Mouse (Mus musculus): ENCODE data around the gene Mto1. TPM values are rescaled to one million over a fixed set of nuclear protein-coding genes. Genes with fewer than 3 reads are reported as not detected.

Mto1 gene
- total RNA-seq (2021), result 10 to 100 TPM; 24.6 to 27.3 TPM
- long read RNA-seq, experiment 1, transcript Mto1-201 (12 exons, 2,366 nt), result major isoform, 17 of 35 reads
- long read RNA-seq, experiment 1, partial matches to known transcripts, result 0 of 35 reads
- long read RNA-seq, experiment 1, other reads (novel, unspliced or antisense), result 18 of 35 reads
- long read RNA-seq, experiment 2, transcript Mto1-201 (12 exons, 2,366 nt), result major isoform, 9 of 14 reads
- long read RNA-seq, experiment 2, partial matches to known transcripts, result 2 of 14 reads
- long read RNA-seq, experiment 2, other reads (novel, unspliced or antisense), result 3 of 14 reads

DNA sequence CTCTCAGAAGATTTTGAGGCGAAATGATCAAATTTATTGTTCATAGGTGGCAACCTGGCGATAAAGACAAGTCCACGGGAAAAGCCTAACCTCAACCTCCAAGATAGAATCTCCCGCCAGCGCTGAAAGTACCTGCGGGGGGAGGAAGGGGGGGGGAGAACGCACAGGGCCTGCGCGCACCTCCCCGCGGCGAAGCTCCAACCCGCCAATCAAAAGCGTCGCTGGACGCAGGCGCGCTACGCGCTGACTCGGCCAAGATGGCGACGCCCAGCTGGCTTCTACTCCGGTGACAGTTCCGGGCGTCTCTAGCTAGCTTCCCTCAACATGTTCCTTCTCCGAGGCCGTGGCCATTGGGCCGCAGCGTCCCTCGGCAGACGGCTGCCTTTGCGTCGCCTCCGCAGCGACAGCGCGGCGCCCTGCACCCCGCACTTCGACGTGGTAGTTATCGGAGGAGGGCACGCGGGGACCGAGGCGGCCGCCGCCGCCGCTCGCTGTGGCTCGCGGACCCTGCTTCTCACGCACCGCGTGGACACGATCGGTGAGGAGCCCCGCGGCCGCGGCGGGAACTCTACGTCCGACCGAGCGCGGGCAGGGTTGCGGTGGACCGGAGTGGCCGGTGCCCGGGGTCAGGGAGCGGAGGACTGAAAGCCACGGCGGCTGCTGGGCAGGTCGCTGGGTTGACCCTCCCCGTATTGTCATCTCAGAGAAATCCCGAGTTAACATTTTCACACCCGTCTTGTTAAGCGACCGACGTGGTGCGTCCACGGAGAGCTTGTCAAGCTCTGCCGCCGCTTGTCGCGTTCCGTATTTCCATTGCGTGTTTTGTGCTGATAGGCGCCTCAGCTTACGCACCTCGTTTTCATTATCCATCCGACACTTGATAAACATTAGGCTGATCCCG is at the start of gene Mto1, which contains the start of gene Gm17324:
TSS of gene Mto1 (plus strand) at position 236 of the 901 bp plus-strand sequence.
TSS of gene Gm17324 (minus strand) at position 814 of the 901 bp plus-strand sequence.
- Histone ChIP-seq H3K4me3 (peak within 1 kb of the TSS; percentile 81), H3K27ac (peak within 1 kb of the TSS; percentile 93)
- TF ChIP-seq CTCF (IDR thresholded peaks at IDR 0.05), result no peak
- intact Hi-C loops (cut with DNase I), result loop anchor here (2.0 to 5.0 kb wide), 2 partner anchors 33 to 271 kb away; no protein-coding TSS in a partner anchor
- peak; percentile 90 for DNase-seq (ENCODE audit: extremely low spot score in 1 of 2, low spot score in 2 of 2)

DNA sequence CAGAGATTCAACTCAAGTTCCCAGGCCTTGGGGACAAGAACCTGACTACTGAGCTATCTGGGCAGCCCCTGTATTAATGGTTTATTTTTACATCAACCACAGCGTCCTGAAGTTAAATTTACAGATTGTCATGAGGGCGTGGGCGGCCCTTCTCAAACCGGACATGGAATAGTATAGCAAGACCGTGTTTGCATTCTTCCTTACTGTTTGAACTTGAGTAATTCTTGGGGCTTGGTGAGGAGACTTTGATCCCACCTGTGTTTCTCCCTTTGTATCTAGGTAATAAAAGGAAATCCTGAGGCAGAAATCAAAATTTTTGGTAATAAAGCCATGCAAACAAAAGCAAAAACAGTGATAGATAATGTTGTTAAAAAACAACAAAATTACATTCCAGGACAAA is 47.4 kb upstream of the Mto1 start:
- H3K27ac ChIP-seq, result no peak overlapping the region
- intact Hi-C loops (cut with DNase I), result no loop called here
- no peak for DNase-seq (ENCODE audit: extremely low spot score in 1 of 2, low spot score in 2 of 2)
- no peak overlapping the region for H3K4me3 ChIP-seq
- TF ChIP-seq CTCF (IDR thresholded peaks at IDR 0.05), result no peak

DNA sequence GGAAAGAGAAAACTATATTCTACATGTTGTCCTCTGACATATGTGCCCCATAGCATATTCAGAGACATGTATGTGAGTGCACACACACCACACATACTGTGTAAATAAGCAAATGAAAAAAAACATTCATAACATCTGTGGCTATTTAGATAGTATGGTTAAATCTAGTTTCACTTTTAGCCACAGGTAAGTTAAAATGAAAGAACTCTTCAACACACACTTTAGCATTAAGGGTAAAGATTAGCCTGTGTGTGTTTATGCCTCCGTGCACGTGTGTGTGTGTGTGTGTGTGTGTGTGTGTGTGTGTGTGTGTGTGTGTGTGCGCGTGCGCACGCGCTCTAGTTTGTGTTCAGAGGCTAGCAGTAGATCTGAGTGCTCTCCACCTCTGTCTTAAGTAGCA is 46.4 kb upstream of the Mto1 start:
- Histone ChIP-seq H3K4me3 (no peak overlapping the region), H3K27ac (no peak overlapping the region)
- TF ChIP-seq CTCF (IDR thresholded peaks at IDR 0.05), result no peak
- intact Hi-C loops (cut with DNase I), result no loop called here
- no peak for DNase-seq (ENCODE audit: extremely low spot score in 1 of 2, low spot score in 2 of 2)

DNA sequence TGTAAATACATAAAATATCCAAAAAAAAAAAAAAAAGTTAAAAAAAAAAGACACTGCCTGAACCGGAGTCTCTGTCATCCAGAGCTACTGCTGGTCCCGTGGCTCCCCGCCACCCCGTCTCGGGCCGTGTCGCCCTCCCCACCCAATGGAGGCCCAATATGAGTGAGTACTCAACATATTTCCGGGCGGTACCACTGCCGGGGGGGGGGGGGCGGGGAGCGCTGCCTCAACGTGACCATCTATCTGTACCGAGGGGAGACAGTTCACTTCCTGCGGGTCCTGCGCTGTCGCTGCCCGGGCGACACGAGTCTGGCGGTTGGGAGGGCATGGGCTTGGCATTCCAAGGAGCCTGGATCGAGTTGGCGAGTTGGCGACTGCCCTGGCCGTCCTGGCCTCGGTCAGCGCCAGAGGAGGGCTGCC is 20.6 kb upstream of the Mto1 start:
- H3K27ac ChIP-seq, result no peak overlapping the region
- intact Hi-C loops (cut with DNase I), result no loop called here
- DNase-seq (ENCODE audit: extremely low spot score in 1 of 2, low spot score in 2 of 2), result no peak
- no peak for TF ChIP-seq CTCF (IDR thresholded peaks at IDR 0.05)
- H3K4me3 ChIP-seq, result peak overlapping the region; percentile 23

DNA sequence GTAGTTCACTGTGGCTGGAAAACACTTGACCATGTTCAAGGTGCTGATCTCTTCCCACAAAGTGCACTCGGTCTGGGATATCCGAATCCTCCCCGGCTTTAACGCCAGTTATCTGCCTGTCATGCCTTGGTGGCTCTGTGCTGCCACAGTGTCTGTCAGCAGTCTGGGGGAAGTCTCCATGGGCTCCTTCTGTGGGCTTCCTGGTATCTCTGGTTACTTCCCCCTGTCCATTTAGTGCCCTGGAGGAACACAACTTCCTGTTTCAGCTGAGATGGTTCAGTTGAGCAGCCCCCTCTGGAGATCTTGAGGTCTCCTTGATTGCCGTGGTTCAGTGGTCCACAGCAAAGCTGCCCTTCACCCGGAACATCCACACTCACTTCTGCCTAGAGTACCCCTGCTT is 19.8 kb upstream of the Mto1 start:
- Histone ChIP-seq H3K4me3 (no peak overlapping the region), H3K27ac (no peak overlapping the region)
- intact Hi-C loops (cut with DNase I), result no loop called here
- DNase-seq (ENCODE audit: extremely low spot score in 1 of 2, low spot score in 2 of 2), result no peak
- TF ChIP-seq CTCF (IDR thresholded peaks at IDR 0.05), result no peak

DNA sequence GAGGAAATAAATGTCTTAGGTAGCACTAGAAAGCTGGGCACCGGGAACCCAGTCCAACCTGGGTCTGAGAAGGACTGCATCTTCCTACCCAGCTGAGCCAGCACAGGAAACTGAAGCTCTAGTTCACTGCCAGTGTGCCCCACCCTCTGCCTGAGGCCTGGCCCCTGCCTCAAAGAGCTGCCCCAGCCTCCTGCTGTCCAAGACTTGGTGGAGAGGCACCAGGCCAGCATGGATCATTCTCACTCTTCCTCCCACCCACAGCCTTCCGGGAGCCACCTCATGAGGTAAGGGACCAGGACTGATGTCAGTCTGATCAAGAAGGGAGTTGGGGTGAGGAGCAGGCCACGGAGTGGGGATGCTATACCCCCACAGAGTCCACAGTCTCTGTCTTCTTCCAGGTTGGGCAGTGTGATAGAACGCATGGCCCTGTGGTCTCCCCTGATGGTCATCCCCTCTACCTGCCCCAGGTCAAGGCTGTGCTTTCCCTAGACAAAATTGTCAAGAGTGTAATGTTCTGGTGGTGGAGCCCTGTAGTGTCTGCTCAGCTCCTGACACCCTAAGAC is 19.1 kb upstream of the Mto1 start:
- DNase-seq (ENCODE audit: extremely low spot score in 1 of 2, low spot score in 2 of 2), result no peak
- Histone ChIP-seq H3K4me3 (no peak overlapping the region), H3K27ac (no peak overlapping the region)
- intact Hi-C loops (cut with DNase I), result no loop called here
- no peak for TF ChIP-seq CTCF (IDR thresholded peaks at IDR 0.05)

DNA sequence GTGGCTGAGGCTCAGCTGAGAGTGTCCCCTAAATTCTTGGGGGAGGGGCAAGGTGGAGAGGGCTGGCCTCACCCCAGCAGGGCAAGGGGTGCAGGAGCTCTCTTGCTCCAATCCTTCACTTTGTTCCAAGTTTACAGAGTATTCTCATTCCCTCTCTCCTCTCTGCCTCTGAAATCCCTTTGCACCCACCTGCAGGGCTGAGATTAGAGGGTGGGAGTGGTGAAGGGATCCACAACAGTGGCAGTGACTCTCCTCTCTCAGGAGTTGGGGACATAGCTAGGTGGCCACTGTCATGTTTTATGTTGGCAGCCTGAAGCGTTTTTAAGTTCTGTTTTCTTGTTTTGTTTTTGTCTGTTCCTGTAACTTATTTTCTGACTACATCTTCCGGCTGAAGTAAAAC is 18.5 kb upstream of the Mto1 start:
- no peak for TF ChIP-seq CTCF (IDR thresholded peaks at IDR 0.05)
- intact Hi-C loops (cut with DNase I), result no loop called here
- no peak for DNase-seq (ENCODE audit: extremely low spot score in 1 of 2, low spot score in 2 of 2)

DNA sequence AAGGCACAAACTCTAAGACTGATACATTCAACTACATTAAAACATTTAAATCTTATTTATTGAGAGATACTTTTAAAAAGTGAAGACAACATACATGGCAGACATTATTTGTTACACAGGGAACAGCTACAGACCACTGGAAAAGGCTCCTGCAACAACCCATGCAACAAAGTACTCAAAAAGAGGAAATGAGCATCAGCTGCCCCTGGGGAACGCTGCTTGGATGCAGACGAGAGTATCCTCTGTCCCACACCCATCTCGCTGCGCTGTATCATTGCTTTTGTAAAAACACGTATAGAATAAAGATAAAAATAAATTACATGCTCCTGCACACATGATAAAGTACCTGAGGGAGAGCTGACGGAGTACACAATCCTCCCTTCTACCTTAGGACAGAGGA is 17.5 kb upstream of the Mto1 start:
- Histone ChIP-seq H3K27ac (no peak overlapping the region), H3K4me3 (no peak overlapping the region)
- DNase-seq (ENCODE audit: extremely low spot score in 1 of 2, low spot score in 2 of 2), result no peak
- intact Hi-C loops (cut with DNase I), result no loop called here
- no peak for TF ChIP-seq CTCF (IDR thresholded peaks at IDR 0.05)

More for the DNA sequence above, 18.5 kb upstream of the Mto1 start:
- Histone ChIP-seq H3K4me3 (no peak overlapping the region), H3K27ac (no peak overlapping the region)

DNA sequence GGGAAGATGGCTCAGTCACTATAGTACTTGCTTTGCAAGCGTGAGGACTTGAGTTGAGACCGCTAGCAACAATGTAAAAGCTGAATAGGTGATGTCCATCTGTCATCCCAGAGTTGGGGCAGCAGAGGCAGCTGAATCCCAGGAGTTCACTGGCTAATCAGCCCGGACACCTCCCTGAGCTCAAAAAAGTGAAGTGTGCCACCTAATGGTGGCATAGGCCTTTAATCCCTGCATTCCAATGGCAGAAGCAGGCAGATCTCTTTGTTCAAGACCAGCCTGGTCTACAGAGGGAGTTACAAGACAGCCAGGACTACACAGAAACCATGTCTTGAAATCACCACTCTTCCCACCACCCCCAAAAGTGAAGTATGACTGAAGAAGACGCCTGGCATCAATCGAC is 15.5 kb upstream of the Mto1 start:
- no peak; the same call in 1 of the 2 replicates for TF ChIP-seq CTCF (IDR thresholded peaks at IDR 0.05)
- H3K27ac ChIP-seq, result no peak overlapping the region
- no peak for DNase-seq (ENCODE audit: extremely low spot score in 1 of 2, low spot score in 2 of 2)
- intact Hi-C loops (cut with DNase I), result no loop called here
- H3K4me3 ChIP-seq, result no peak overlapping the region

DNA sequence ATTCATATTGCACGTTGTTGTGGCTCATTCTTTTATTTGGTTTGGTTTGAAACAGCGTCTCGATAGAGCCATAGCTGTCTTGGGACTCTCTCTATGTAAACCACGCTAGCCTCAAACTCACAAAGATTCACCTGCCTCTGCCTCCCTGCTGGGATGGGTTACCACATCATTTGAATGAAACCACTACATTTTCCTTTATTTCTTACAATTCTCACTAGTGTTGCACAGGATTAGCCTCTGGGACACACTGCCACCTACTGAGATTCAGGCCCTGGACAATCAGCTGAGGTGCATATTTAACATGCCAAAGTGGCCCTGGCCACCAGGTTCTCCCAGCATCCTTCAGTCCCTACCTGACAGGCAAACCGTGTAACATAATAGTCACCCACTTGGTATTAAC is 8.6 kb upstream of the Mto1 start:
- no peak overlapping the region for H3K27ac ChIP-seq
- intact Hi-C loops (cut with DNase I), result loop anchor here (5.0 kb wide), 1 partner anchor 82 kb away; the partner anchor contains the start of gene Gsta2
- no peak for DNase-seq (ENCODE audit: extremely low spot score in 1 of 2, low spot score in 2 of 2)
- H3K4me3 ChIP-seq, result no peak overlapping the region
- TF ChIP-seq CTCF (IDR thresholded peaks at IDR 0.05), result no peak

DNA sequence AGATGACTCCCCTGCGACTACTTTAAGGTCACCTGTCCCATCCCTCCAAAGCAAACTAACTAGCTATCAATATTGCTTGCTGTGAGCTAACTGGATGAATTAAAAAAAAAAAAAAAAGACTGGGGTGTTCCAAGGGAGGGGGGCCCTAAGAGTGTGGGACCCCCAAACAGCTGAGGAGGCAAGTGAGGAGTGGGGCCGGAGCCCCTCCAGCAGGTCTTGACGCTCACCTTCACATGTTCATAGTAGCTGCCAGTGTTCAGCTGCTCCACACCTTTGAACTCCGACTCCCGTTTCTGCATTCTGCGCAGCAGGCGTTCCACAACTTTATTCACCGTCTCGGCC is 5.8 kb upstream of the Mto1 start:
- intact Hi-C loops (cut with DNase I), result no loop called here
- Histone ChIP-seq H3K4me3 (peak overlapping the region; percentile 43), H3K27ac (no peak overlapping the region)
- no peak for DNase-seq (ENCODE audit: extremely low spot score in 1 of 2, low spot score in 2 of 2)
- TF ChIP-seq CTCF (IDR thresholded peaks at IDR 0.05), result no peak

Measured in left cerebral cortex, adult 2 months (tissue).